In genomic region chr19:11995722-11996448, GRCm38 (mm10) we compare ENCODE assay signal across 31 mouse cellular contexts. TPM values are rescaled to one million over a fixed set of nuclear protein-coding genes. Genes with fewer than 3 reads are reported as not detected.
DNase-seq lines count a peak whose midpoint lies in the region; ATAC-seq lines count a peak whose summit lies in the region.
"Had no signal": no experiment of that assay in that cellular context is flagged by ENCODE, and none has a peak within 500 bp of the region (broad histone marks: within the 10 kb centered on the region; RNA-seq: fewer than 3 reads in every experiment).

No protein-coding gene starts in this region.

- no peak overlapping the region; the same call in 1 of the 2 replicates for H3K27ac ChIP-seq in liver, embryonic 15.5 days (replicated peaks)
- H3K27ac ChIP-seq in liver, embryonic 12.5 days: no peak overlapping the region
- H3K27ac ChIP-seq in intestine, embryonic 15.5 days: 0 out of 2 replicates have a peak overlapping the region, but pooled peaks have one; percentile 17
- no peak overlapping the region for H3K27ac ChIP-seq in liver, embryonic 16.5 days (ENCODE audit: low read length)
- peak overlapping the region; percentile 26 for H3K27ac ChIP-seq in stomach, embryonic 15.5 days
- H3K27ac ChIP-seq: embryonic facial prominence, embryonic 10.5 days; forebrain, embryonic 10.5 days; heart, embryonic 10.5 days; hindbrain, embryonic 12.5 days; limb, embryonic 15.5 days; neural tube, embryonic 15.5 days had no signal

- no peaks in the 10 kb centered on the region; the same call in 1 of the 2 replicates for H3K4me1 ChIP-seq in liver, embryonic 15.5 days (replicated peaks)
- peaks cover 5% of the 10 kb centered on the region; the same call in 1 of the 2 replicates for H3K4me1 ChIP-seq in liver, embryonic 12.5 days
- no peaks in the 10 kb centered on the region for H3K4me1 ChIP-seq in intestine, embryonic 15.5 days (replicated peaks)
- 0 out of 2 replicates have a peak, but pooled peaks cover 2% of the 10 kb centered on the region for H3K4me1 ChIP-seq in liver, embryonic 16.5 days (ENCODE audit: control insufficient read depth, low read depth, low read length)
- no peaks in the 10 kb centered on the region for H3K4me1 ChIP-seq in stomach, embryonic 15.5 days
- H3K4me1 ChIP-seq: forebrain, embryonic 10.5 days; hindbrain, embryonic 12.5 days; limb, embryonic 15.5 days; neural tube, embryonic 15.5 days had no signal

- H3K9me3 ChIP-seq in liver, embryonic 15.5 days (replicated peaks): no peaks in the 10 kb centered on the region
- no peaks in the 10 kb centered on the region for H3K9me3 ChIP-seq in liver, embryonic 12.5 days (replicated peaks)
- H3K9me3 ChIP-seq in intestine, embryonic 15.5 days: no peaks in the 10 kb centered on the region
- H3K9me3 ChIP-seq in liver, embryonic 16.5 days (replicated peaks; ENCODE audit: control insufficient read depth, low read length): no peaks in the 10 kb centered on the region
- H3K9me3 ChIP-seq in stomach, embryonic 15.5 days: no peaks in the 10 kb centered on the region
- H3K9me3 ChIP-seq: embryonic facial prominence, embryonic 10.5 days; forebrain, embryonic 10.5 days; heart, embryonic 10.5 days; hindbrain, embryonic 12.5 days; limb, embryonic 15.5 days; neural tube, embryonic 15.5 days had no signal

- H3K4me2 ChIP-seq in liver, embryonic 15.5 days: no peak overlapping the region
- no peak overlapping the region for H3K4me2 ChIP-seq in liver, embryonic 12.5 days
- H3K4me2 ChIP-seq in intestine, embryonic 15.5 days (replicated peaks): no peak overlapping the region
- no peak overlapping the region for H3K4me2 ChIP-seq in liver, embryonic 16.5 days (ENCODE audit: low read depth, low read length)
- no peak overlapping the region for H3K4me2 ChIP-seq in stomach, embryonic 15.5 days
- H3K4me2 ChIP-seq: hindbrain, embryonic 12.5 days; limb, embryonic 15.5 days; neural tube, embryonic 15.5 days had no signal

- WGBS in liver, embryonic 15.5 days (ENCODE audit: insufficient replicate concordance): 64% methylated on average over 2 of the region's 2 CpGs
- 66% methylated on average over 2 of the region's 2 CpGs for WGBS in liver, embryonic 12.5 days (ENCODE audit: insufficient replicate concordance)
- 63% methylated on average over 2 of the region's 2 CpGs for WGBS in intestine, embryonic 15.5 days
- 55% methylated on average over 2 of the region's 2 CpGs for WGBS in liver, embryonic 16.5 days (ENCODE audit: insufficient replicate concordance)
- WGBS in stomach, embryonic 15.5 days: 52% methylated on average over 2 of the region's 2 CpGs

- H3K4me3 ChIP-seq in liver, embryonic 15.5 days (replicated peaks): no peak overlapping the region
- H3K4me3 ChIP-seq in liver, embryonic 12.5 days: no peak overlapping the region
- no peak overlapping the region for H3K4me3 ChIP-seq in intestine, embryonic 15.5 days (replicated peaks)
- H3K4me3 ChIP-seq in liver, embryonic 16.5 days (ENCODE audit: low read depth, low read length): no peak overlapping the region
- H3K4me3 ChIP-seq in stomach, embryonic 15.5 days (replicated peaks): no peak overlapping the region
- H3K4me3 ChIP-seq: embryonic facial prominence, embryonic 10.5 days; forebrain, embryonic 10.5 days; heart, embryonic 10.5 days; hindbrain, embryonic 12.5 days; limb, embryonic 15.5 days; neural tube, embryonic 15.5 days had no signal

- H3K36me3 ChIP-seq in liver, embryonic 15.5 days (replicated peaks): peaks cover 43% of the 10 kb centered on the region
- H3K36me3 ChIP-seq in liver, embryonic 12.5 days: peaks cover 37% of the 10 kb centered on the region
- peaks cover 15% of the 10 kb centered on the region for H3K36me3 ChIP-seq in intestine, embryonic 15.5 days
- peaks cover 7% of the 10 kb centered on the region for H3K36me3 ChIP-seq in liver, embryonic 16.5 days (ENCODE audit: control insufficient read depth, insufficient read depth)
- peaks cover 25% of the 10 kb centered on the region for H3K36me3 ChIP-seq in stomach, embryonic 15.5 days

- no peaks in the 10 kb centered on the region; the same call in 1 of the 2 replicates for H3K27me3 ChIP-seq in liver, embryonic 15.5 days
- H3K27me3 ChIP-seq in liver, embryonic 12.5 days (replicated peaks): no peaks in the 10 kb centered on the region; the same call in 1 of the 2 replicates
- H3K27me3 ChIP-seq in intestine, embryonic 15.5 days (replicated peaks): no peaks in the 10 kb centered on the region
- H3K27me3 ChIP-seq in liver, embryonic 16.5 days (ENCODE audit: control insufficient read depth, insufficient read depth, low read depth, low read length): no peaks in the 10 kb centered on the region
- H3K27me3 ChIP-seq in stomach, embryonic 15.5 days (replicated peaks): no peaks in the 10 kb centered on the region
- H3K27me3 ChIP-seq: hindbrain, embryonic 12.5 days; limb, embryonic 15.5 days; neural tube, embryonic 15.5 days had no signal

- DNase-seq in thymus, postnatal 0 days (ENCODE audit: low spot score): no peak
- DNase-seq: adrenal gland, adult 2 months; B cell, adult 2 months; cerebellum, adult 11-12 months; cerebellum, postnatal 10 days; forebrain, postnatal 0 days; heart, postnatal 10 days; kidney, adult 8-10 months; kidney, postnatal 10 days; left cerebral cortex, postnatal 4 days; lung, postnatal 4 days; thymus, postnatal 36 days had no signal

- peak; percentile 37 for ATAC-seq in liver, embryonic 15.5 days (ENCODE audit: insufficient read depth)
- no peak for ATAC-seq in liver, embryonic 12.5 days
- peak; percentile 88 for ATAC-seq in intestine, embryonic 15.5 days
- ATAC-seq in liver, embryonic 16.5 days (ENCODE audit: low read depth): peak; percentile 62
- peak; percentile 87 for ATAC-seq in stomach, embryonic 15.5 days (ENCODE audit: insufficient read depth, low FRiP score, low read depth)
- no peak for ATAC-seq in erythroid progenitor cell, adult 5-6 weeks (replicated peaks; ENCODE audit: low FRiP score, poor library complexity, severe bottlenecking)
- ATAC-seq: forebrain, postnatal 0 days had no signal

- H3K9ac ChIP-seq in liver, embryonic 15.5 days: no peak overlapping the region
- no peak overlapping the region for H3K9ac ChIP-seq in liver, embryonic 12.5 days
- H3K9ac ChIP-seq in intestine, embryonic 15.5 days: no peak overlapping the region
- no peak overlapping the region for H3K9ac ChIP-seq in liver, embryonic 16.5 days (ENCODE audit: low read depth, low read length)
- no peak overlapping the region for H3K9ac ChIP-seq in stomach, embryonic 15.5 days
- H3K9ac ChIP-seq: forebrain, postnatal 0 days; hindbrain, embryonic 12.5 days; limb, embryonic 15.5 days; neural tube, embryonic 15.5 days had no signal

RNA-seq across cellular contexts. Expression of gene Osbp, which starts 30.1 kb away (rescaled TPM):
- 1.9 and 2.0 TPM in 2 replicates for polyA plus RNA-seq in liver, embryonic 15.5 days (2015; fragmentation: Nextera tagmentation; extraction: Ambion mirVana)
- polyA plus RNA-seq in liver, embryonic 12.5 days (2016; fragmentation: Nextera tagmentation; extraction: Ambion mirVana): 2.8 and 3.0 TPM in 2 replicates
- 4.2 and 4.4 TPM in 2 replicates for polyA plus RNA-seq in intestine, embryonic 15.5 days (2015; fragmentation: Nextera tagmentation; extraction: Ambion mirVana)
- 1.7 TPM in 2 replicates for polyA plus RNA-seq in liver, embryonic 16.5 days (2015; fragmentation: Nextera tagmentation; extraction: Ambion mirVana)
- 4.9 and 5.0 TPM in 2 replicates for polyA plus RNA-seq in stomach, embryonic 15.5 days (2015; fragmentation: Nextera tagmentation; extraction: Ambion mirVana)
- 5.4 and 6.5 TPM in 2 replicates for polyA plus RNA-seq in thymus, postnatal 0 days (2015; fragmentation: Nextera tagmentation; extraction: Ambion mirVana)
- total RNA-seq in erythroid progenitor cell, adult 5-6 weeks (2015; ENCODE audit: low replicate concordance): 23.5 and 34.6 TPM in 2 replicates
- 32.1 and 32.3 TPM in 2 replicates for total RNA-seq in erythroid progenitor cell, adult 5-6 weeks (2017; ENCODE audit: low replicate concordance)

RNA-seq across cellular contexts. Expression of gene Olfr1423, which starts 45.2 kb away (rescaled TPM):
- 0.01 TPM in 1 of 2 replicates, not detected in the other for polyA plus RNA-seq in liver, embryonic 15.5 days (2015; fragmentation: Nextera tagmentation; extraction: Ambion mirVana)
- 0.02 TPM in 1 of 2 replicates, not detected in the other for polyA plus RNA-seq in liver, embryonic 12.5 days (2016; fragmentation: Nextera tagmentation; extraction: Ambion mirVana)
- not detected in 2 replicates for polyA plus RNA-seq in intestine, embryonic 15.5 days (2015; fragmentation: Nextera tagmentation; extraction: Ambion mirVana)
- 0.01 TPM in 1 of 2 replicates, not detected in the other for polyA plus RNA-seq in liver, embryonic 16.5 days (2015; fragmentation: Nextera tagmentation; extraction: Ambion mirVana)
- not detected in 2 replicates for polyA plus RNA-seq in stomach, embryonic 15.5 days (2015; fragmentation: Nextera tagmentation; extraction: Ambion mirVana)
- not detected in 2 replicates for polyA plus RNA-seq in thymus, postnatal 0 days (2015; fragmentation: Nextera tagmentation; extraction: Ambion mirVana)
- total RNA-seq in erythroid progenitor cell, adult 5-6 weeks (2015; ENCODE audit: low replicate concordance): not detected in 2 replicates
- not detected in 2 replicates for total RNA-seq in erythroid progenitor cell, adult 5-6 weeks (2017; ENCODE audit: low replicate concordance)
- total RNA-seq: adrenal gland, adult 2 months; forebrain, postnatal 0 days; gastrocnemius, postnatal 4 days; heart, postnatal 10 days; layer of hippocampus, adult 18-20 months; layer of hippocampus, postnatal 14 days; left cerebral cortex, adult 8-10 months; left cerebral cortex, postnatal 4 days; megakaryocyte-erythroid progenitor cell, adult 5-6 weeks had no signal
- polyA plus RNA-seq: adrenal gland, adult 2 months; cortical plate, adult 2 months; forebrain, postnatal 0 days; lung, embryonic 16.5 days; neural tube, embryonic 15.5 days had no signal

Comparison
In these comparisons a context has a peak if more than half of its experiments do, and no peak if none do; other contexts are left out.
1. ATAC-seq: peak in liver, embryonic 15.5 days (single experiment), intestine, embryonic 15.5 days (single experiment), liver, embryonic 16.5 days (single experiment) and stomach, embryonic 15.5 days (single experiment); none in liver, embryonic 12.5 days (single experiment) and erythroid progenitor cell, adult 5-6 weeks (single experiment).
2. H3K27ac ChIP-seq: peak in intestine, embryonic 15.5 days (single experiment) and stomach, embryonic 15.5 days (single experiment); none in liver, embryonic 15.5 days (single experiment), liver, embryonic 12.5 days (single experiment) and liver, embryonic 16.5 days (single experiment).